Mouse (Mus musculus): ENCODE data around the gene Prrt1. TPM values are rescaled to one million over a fixed set of nuclear protein-coding genes. Genes with fewer than 3 reads are reported as not detected.
A peak's percentile ranks its signal among the peaks of the same experiment; 100 is the strongest.

Gene Prrt1
- total RNA-seq, 2 experiments from 2014 or later: 0.35 to 1.5 TPM

- intact Hi-C loops (cut with DNase I): loop anchor here (10.0 kb wide), 1 partner anchor 649 kb away; the partner anchor contains the start of gene Ddx39b
- DNase-seq: no peak
Observed at GRCm38 (mm10) chr17:34596098-34596497, 33.2 kb upstream of the Prrt1 start.

DNA sequence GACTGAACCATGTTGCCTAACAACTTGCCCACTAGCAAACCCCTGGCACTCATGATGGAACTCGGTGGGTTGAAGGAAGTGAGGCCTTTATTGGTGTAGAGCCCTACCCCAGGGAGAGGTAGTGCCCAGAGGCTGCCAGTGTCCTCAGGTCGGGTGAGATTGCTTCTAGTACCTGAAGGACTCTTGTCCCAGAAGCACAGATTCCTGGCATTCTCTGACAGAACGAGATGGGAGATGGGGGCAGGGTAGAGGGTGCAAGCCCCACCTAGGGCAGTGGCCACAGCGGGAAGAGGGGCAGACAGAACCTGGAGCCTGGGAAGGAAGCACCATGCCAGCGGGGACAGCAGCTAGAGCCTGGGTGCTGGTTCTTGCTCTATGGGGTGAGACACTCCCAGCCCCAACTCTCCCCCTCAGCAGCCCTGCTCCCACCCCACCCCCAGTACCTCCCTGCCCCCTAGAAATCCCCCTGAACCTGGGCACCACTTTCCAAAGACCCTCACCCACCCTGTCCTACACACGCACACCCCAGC is 31.7 kb upstream of the Prrt1 start, which contains the start of gene Ager:
TSS of gene Ager (plus strand) at position 297 of the 530 bp plus-strand sequence.
- intact Hi-C loops (cut with DNase I): loop anchor here (10.0 kb wide), 1 partner anchor 647 kb away; the partner anchor contains the start of gene Ddx39b
- DNase-seq: no peak

- DNase-seq: no peak
- intact Hi-C loops (cut with DNase I): loop anchor here (10.0 kb wide), 1 partner anchor 645 kb away; the partner anchor contains the start of gene Ddx39b
Observed at GRCm38 (mm10) chr17:34599891-34600290, 29.4 kb upstream of the Prrt1 start.

- no peak for DNase-seq
- intact Hi-C loops (cut with DNase I): no loop called here
Observed at GRCm38 (mm10) chr17:34601796-34602195, 27.5 kb upstream of the Prrt1 start.

DNA sequence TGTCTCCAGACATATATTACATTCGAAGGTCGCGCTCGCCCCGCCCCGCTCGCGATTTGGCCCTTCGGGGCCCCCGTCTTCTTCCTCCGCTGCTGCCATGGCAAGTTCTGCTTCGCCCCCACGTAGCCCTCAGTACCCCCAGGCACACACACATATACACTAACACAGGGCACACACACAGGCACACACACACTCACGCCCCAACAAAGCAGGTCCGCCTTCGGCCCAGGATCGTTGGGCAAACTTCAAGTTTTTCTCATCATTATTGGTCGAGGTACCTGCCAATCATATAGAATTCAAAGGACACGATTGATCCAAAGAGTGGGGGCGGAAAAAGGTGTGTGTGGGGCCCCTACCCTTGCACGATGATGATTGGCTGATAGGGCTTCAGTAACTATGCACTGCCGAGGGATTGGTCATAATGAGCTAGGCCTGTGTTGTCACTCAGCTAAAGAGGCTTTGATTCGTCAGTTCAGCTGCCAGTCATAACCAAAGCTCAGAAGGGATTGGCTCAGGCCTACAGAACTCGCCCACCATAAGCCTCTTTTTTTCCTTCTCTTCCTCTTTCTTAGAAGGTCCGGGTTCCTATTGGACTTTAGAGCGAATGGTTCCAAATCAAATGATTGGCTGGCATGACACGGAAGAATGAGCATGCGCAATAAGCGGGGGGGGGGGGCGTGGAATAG is 25.8 kb upstream of the Prrt1 start, which contains the start of gene Rnf5:
TSS of gene Rnf5 (minus strand) at position 316 of the 686 bp plus-strand sequence.
- intact Hi-C loops (cut with DNase I): no loop called here
- peak; percentile 84 to 98 for DNase-seq

GRCm38 (mm10) chr17:34604061-34604508 is 25.2 kb upstream of the Prrt1 start, which contains the start of gene Agpat1:
TSS of gene Agpat1 (plus strand) at chr17:34604262.
- intact Hi-C loops (cut with DNase I): no loop called here
- peak; percentile 93 to 99 for DNase-seq

- no peak for DNase-seq
- intact Hi-C loops (cut with DNase I): no loop called here
Observed at GRCm38 (mm10) chr17:34604511-34605237, 24.7 kb upstream of the Prrt1 start.

DNA sequence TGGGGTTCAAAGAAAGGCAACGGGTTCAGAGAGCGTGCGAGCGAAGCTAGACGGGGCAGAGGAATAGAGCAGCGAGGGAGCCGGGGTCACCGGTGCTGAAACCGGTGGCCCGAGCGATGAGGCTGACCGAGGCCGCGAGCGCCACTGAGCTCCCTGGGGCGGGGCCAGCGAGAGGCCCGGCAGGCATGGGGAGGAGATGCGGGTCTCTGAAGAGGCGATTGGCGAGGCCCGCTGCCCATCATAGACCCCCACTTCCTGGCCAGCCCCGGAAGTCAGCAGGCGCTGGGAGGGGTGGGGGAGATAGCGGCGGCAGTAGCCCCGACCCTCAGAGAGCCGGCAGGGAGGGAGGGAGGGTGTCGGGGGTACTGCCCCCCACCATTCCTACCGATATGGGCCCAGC is 23.7 kb upstream of the Prrt1 start:
- intact Hi-C loops (cut with DNase I): no loop called here
- DNase-seq: peak; percentile 96 to 97

- intact Hi-C loops (cut with DNase I): no loop called here
- no peak for DNase-seq
Observed at GRCm38 (mm10) chr17:34606186-34607039, 22.9 kb upstream of the Prrt1 start.

GRCm38 (mm10) chr17:34607997-34608396 is 21.3 kb upstream of the Prrt1 start:
- no peak for DNase-seq
- intact Hi-C loops (cut with DNase I): no loop called here

GRCm38 (mm10) chr17:34611050-34611449 is 18.3 kb upstream of the Prrt1 start:
- intact Hi-C loops (cut with DNase I): no loop called here
- DNase-seq: no peak

- DNase-seq: no peak
- intact Hi-C loops (cut with DNase I): no loop called here
Observed at GRCm38 (mm10) chr17:34613054-34613645, 16.2 kb upstream of the Prrt1 start.

DNA sequence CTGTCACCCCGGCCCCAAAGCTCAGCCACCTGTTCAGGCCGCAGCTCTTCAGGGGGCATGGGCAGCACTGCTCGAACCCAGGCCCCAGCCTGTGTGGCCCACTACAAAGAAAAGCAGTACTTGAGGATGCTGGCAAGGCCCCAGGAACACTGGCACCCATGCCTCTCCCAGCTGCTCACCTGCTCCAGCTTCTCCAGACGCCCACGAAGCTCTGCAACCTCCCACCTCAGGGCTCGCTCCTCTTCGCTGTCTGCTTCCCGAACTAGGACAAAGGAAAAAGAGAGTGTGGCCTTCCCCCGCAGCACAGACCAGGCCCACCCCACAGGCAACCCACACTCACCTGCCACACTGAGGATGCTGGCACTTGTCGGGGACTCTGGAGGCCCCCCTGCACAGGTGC is 15.5 kb upstream of the Prrt1 start:
- no peak for DNase-seq
- intact Hi-C loops (cut with DNase I): no loop called here

DNA sequence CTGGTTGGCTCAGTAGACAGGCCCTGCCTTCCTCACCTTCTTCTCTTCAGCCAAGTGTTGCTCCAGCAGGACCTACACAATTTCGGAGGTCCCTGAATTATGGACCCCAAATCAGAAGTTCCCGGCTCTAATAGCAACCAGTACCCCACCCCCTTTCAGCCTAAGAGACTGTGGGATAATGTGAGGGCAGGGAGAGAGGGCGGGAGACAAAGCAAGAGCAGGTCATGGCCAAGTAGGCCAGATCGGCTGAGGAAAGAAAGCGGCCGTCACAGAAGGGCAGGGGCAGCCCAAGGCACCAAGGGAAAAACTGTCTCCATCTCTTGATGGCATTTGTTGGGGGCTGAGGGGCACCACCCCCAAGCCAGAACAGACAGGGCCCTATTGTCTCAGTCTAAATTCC is 13.5 kb upstream of the Prrt1 start, which contains the start of gene Egfl8:
TSS of gene Egfl8 (minus strand) at position 101 of the 400 bp plus-strand sequence.
- DNase-seq: no peak
- intact Hi-C loops (cut with DNase I): loop anchor here (5.0 kb wide), 2 partner anchors 44 to 174 kb away; no protein-coding TSS in a partner anchor

GRCm38 (mm10) chr17:34618999-34619398 is 10.3 kb upstream of the Prrt1 start:
- intact Hi-C loops (cut with DNase I): loop anchor here (5.0 kb wide), 2 partner anchors 47 to 177 kb away; no protein-coding TSS in a partner anchor
- DNase-seq: peak; percentile 48 to 55

GRCm38 (mm10) chr17:34621006-34621405 is 8.3 kb upstream of the Prrt1 start:
- intact Hi-C loops (cut with DNase I): no loop called here
- DNase-seq: no peak

DNA sequence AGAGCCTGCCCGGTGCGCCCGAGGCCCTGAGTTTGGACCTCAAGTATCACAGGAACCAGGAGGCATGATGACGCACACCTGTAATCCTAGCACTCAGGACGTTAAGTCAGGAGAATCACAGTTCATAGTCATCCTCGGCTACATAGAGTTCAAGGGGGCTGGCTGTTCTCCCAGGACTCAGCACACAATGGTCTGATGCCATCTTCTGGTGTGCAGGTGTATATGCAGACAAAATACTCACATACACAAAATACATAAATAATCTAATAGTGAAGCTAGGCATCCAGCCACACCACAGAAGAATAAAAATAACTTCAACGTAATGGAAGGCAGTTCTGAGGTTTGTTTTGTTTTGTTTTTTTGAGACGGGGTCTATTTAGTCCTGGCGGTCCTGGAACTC is 6.2 kb upstream of the Prrt1 start:
- no peak for DNase-seq
- intact Hi-C loops (cut with DNase I): no loop called here

- DNase-seq: no peak
Observed at GRCm38 (mm10) chr17:34624981-34625380, 4.4 kb upstream of the Prrt1 start.

GRCm38 (mm10) chr17:34626062-34626772 is 3.1 kb upstream of the Prrt1 start:
- intact Hi-C loops (cut with DNase I): no loop called here

More at GRCm38 (mm10) chr17:34624981-34625380, 4.4 kb upstream of the Prrt1 start:
- intact Hi-C loops (cut with DNase I): no loop called here

More at GRCm38 (mm10) chr17:34626062-34626772, 3.1 kb upstream of the Prrt1 start:
- no peak for DNase-seq
